Mouse (Mus musculus): ENCODE measurements around the gene Pld3.

GRCm38 (mm10) chr7:27530937-27531336 is 22.1 kb downstream of the Pld3 start:
- no peak for TF ChIP-seq POLR2A (IDR thresholded peaks at IDR 0.05; ENCODE audit: borderline replicate concordance, control insufficient read depth, low read depth, low read length)
- no peak for TF ChIP-seq CTCF (IDR thresholded peaks at IDR 0.05; ENCODE audit: control insufficient read depth, insufficient read depth, low read length)
